Mouse (Mus musculus) hindbrain, embryonic 12.5 days (tissue): ENCODE results near the gene Abracl. TPM values are rescaled to one million over a fixed set of nuclear protein-coding genes. Genes with fewer than 3 reads are reported as not detected.

Experiments used
- ATAC-seq: fragments of 200-750 bp; cut with Nextera tagmentation; 2 replicates; pipeline ENCODE4 v1.8.0; 2017; ENCODE audit warnings: moderate TSS enrichment; ENCODE audit not compliant: low FRiP score
- H3K27ac ChIP-seq: fragments of 300-500 bp; sonication (generic); 2 replicates; pipeline ENCODE4 v1.5.1; 2016; ENCODE audit warnings: mild to moderate bottlenecking
- H3K27me3 ChIP-seq: fragments of 300-500 bp; sonication (generic); 2 replicates; pipeline ENCODE4 v1.6.1; 2016; ENCODE audit warnings: mild to moderate bottlenecking
- H3K36me3 ChIP-seq: fragments of 300-500 bp; sonication (generic); 2 replicates; pipeline ENCODE4 v1.6.1; 2016; ENCODE audit warnings: mild to moderate bottlenecking
- H3K4me1 ChIP-seq: fragments of 300-500 bp; sonication (generic); 2 replicates; pipeline ENCODE4 v1.6.1; 2016
- H3K4me2 ChIP-seq: fragments of 300-500 bp; sonication (generic); replicated peaks from 2 replicates; pipeline ENCODE4 v1.6.1; 2016; ENCODE audit warnings: mild to moderate bottlenecking
- H3K4me3 ChIP-seq: fragments of 300-500 bp; sonication (generic); 2 replicates; pipeline ENCODE4 v1.5.1; 2016; ENCODE audit warnings: mild to moderate bottlenecking
- H3K9ac ChIP-seq: fragments of 300-500 bp; sonication (generic); 2 replicates; pipeline ENCODE4 v1.6.1; 2016; ENCODE audit warnings: mild to moderate bottlenecking, moderate library complexity
- H3K9me3 ChIP-seq: fragments of 300-500 bp; sonication (generic); replicated peaks from 2 replicates; pipeline ENCODE4 v1.6.1; 2016; ENCODE audit warnings: mild to moderate bottlenecking
- WGBS: fragments of 180-500 bp; shearing (Covaris S2); methylation state at CpG from one replicate; pipeline ENCODE4 v1.1.7; 2016; 5-methylcytosine and 5-hydroxymethylcytosine counted together
- polyA plus RNA-seq: library from polyadenylated mRNA; unstranded; fragments of >200 nt; fragmentation: Nextera tagmentation; extraction: Ambion mirVana; gene quantifications from 2 replicates; pipeline ENCODE4 v1.2.1, GENCODE M21; 2016

Abracl gene
- polyA plus RNA-seq, 1 experiment from 2014 or later = 164 TPM

- no peaks in the 10 kb centered on the region for H3K9me3 ChIP-seq
- H3K36me3 ChIP-seq = no peaks in the 10 kb centered on the region
- 74% methylated on average over 4 of the region's 4 CpGs for WGBS
Observed at GRCm38 (mm10) chr10:17966090-17966489, 57.0 kb downstream of the Abracl start.

More at GRCm38 (mm10) chr10:17966090-17966489, 57.0 kb downstream of the Abracl start:
- Histone ChIP-seq H3K27ac (no peak overlapping the region), H3K4me3 (no peak overlapping the region), H3K4me2 (no peak overlapping the region), H3K27me3 (no peaks in the 10 kb centered on the region), H3K4me1 (no peaks in the 10 kb centered on the region), H3K9ac (no peak overlapping the region)
- ATAC-seq = no peak

Other genes with a start within 250 kb of the Abracl start
- 4.0 and 5.0 TPM in 2 replicates for gene Txlnb, start 227.1 kb downstream of the Abracl start, polyA plus RNA-seq
- gene Heca, start 75.2 kb downstream of the Abracl start, polyA plus RNA-seq = 5.4 and 5.8 TPM in 2 replicates
- 32.8 and 36.5 TPM in 2 replicates for gene Reps1, start 32.6 kb upstream of the Abracl start, polyA plus RNA-seq
- 0.23 and 0.48 TPM in 2 replicates for gene Ect2l, start 187.6 kb upstream of the Abracl start, polyA plus RNA-seq
- 7.3 and 8.2 TPM in 2 replicates for gene Ccdc28a, start 211.7 kb upstream of the Abracl start, polyA plus RNA-seq